Mouse (Mus musculus) midbrain, embryonic 11.5 days (tissue): ENCODE data around the gene Herpud1. TPM values are rescaled to one million over a fixed set of nuclear protein-coding genes. Genes with fewer than 3 reads are reported as not detected.

Experiments used
- ATAC-seq: fragments of 200-750 bp; cut with Nextera tagmentation; 2 replicates; pipeline ENCODE4 v1.8.0; 2017; ENCODE audit warnings: moderate TSS enrichment, moderate library complexity; ENCODE audit not compliant: low FRiP score
- DNase-seq: peaks from one replicate; pipeline ENCODE4 v3.0.0; 2015; ENCODE audit warnings: low spot score; ENCODE audit errors: missing footprints
- H3K27ac ChIP-seq: fragments of 300-500 bp; sonication (generic); 2 replicates; pipeline ENCODE4 v1.5.1; 2014; ENCODE audit warnings: low read depth, low read length
- H3K27me3 ChIP-seq: fragments of 300-500 bp; sonication (generic); 2 replicates; pipeline ENCODE4 v1.6.1; 2014; ENCODE audit warnings: mild to moderate bottlenecking, low read length, moderate library complexity, mixed read lengths; ENCODE audit not compliant: control insufficient read depth, insufficient read depth
- H3K36me3 ChIP-seq: fragments of 300-500 bp; sonication (generic); 2 replicates; pipeline ENCODE4 v1.6.1; 2014; ENCODE audit warnings: mild to moderate bottlenecking, low read length, moderate library complexity, mixed read lengths; ENCODE audit not compliant: control insufficient read depth, insufficient read depth
- H3K4me1 ChIP-seq: fragments of 300-500 bp; sonication (generic); 2 replicates; pipeline ENCODE4 v1.6.1; 2014; ENCODE audit warnings: low read length; ENCODE audit not compliant: control insufficient read depth, insufficient read depth
- H3K4me2 ChIP-seq: fragments of 300-500 bp; sonication (generic); 2 replicates; pipeline ENCODE4 v1.6.1; 2014; ENCODE audit warnings: mild to moderate bottlenecking, moderate library complexity
- H3K4me3 ChIP-seq: fragments of 300-500 bp; sonication (generic); 2 replicates; pipeline ENCODE4 v1.5.1; 2014; ENCODE audit warnings: low read depth, low read length
- H3K9ac ChIP-seq: fragments of 300-500 bp; sonication (generic); 2 replicates; pipeline ENCODE4 v1.6.1; 2014; ENCODE audit warnings: low read length
- H3K9me3 ChIP-seq: fragments of 300-500 bp; sonication (generic); 2 replicates; pipeline ENCODE4 v1.6.1; 2016; ENCODE audit warnings: low read length; ENCODE audit not compliant: control insufficient read depth
- WGBS: fragments of 180-500 bp; shearing (Covaris S2); extraction: QIAGEN DNeasy Blood & Tissue Kit; methylation state at CpG from one replicate; pipeline ENCODE4 v1.1.7; 2014; 5-methylcytosine and 5-hydroxymethylcytosine counted together
- polyA plus RNA-seq: library from polyadenylated mRNA; unstranded; fragments of >200 nt; fragmentation: Nextera tagmentation; extraction: Ambion mirVana; gene quantifications from 2 replicates; pipeline ENCODE4 v1.2.1, GENCODE M21; 2014

The Herpud1 gene
- polyA plus RNA-seq, 1 experiment from 2014 or later, result 56.8 TPM

- H3K4me3 ChIP-seq, result no peak overlapping the region
- H3K4me1 ChIP-seq, result peaks cover 3% of the 10 kb centered on the region; the same call in 1 of the 2 replicates
- H3K27ac ChIP-seq, result no peak overlapping the region
- no peak overlapping the region for H3K4me2 ChIP-seq
- 77% methylated on average over 3 of the region's 3 CpGs for WGBS
- no peaks in the 10 kb centered on the region for H3K36me3 ChIP-seq
- ATAC-seq, result no peak
- no peak overlapping the region for H3K9ac ChIP-seq
- peaks cover 4% of the 10 kb centered on the region for H3K27me3 ChIP-seq
- no peaks in the 10 kb centered on the region for H3K9me3 ChIP-seq
- peak; percentile 51 for DNase-seq
These were observed 48.7 kb downstream of the Herpud1 start for GRCm38 (mm10) chr8:94434958-94435357.

DNA sequence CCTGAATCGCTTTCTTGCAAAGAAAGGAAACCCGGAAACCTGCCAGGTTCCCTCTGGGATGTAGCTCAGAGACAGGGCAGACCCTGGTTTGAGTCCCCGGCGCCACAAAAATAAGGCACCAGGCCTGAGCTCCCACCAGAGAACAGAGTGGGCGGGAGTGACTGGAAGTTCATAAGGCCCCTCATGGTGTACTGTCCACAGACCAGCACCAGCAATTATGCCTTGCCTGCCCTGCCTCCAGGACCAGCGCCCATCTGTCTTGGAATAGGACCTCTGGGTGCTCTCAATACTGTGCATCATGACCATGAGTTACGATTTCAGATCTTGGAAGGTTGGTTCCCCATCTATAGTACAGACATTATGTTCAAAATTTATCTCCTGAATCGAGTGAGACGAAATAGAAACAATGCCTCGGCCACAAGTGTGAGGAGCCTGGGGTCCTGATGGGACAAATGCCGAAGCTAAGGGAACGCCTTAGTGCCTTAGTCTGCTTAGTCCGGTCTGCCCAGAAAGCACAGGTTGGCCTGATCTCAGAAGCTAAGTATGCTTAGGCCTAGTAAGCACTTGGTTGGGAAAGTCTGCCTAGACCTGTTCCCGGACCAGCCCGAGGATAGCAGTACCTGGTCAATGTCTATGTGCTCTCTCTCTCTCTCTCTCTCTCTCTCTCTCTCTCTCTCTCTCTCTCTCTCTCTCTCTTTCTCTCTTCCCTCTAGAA is 49.3 kb downstream of the Herpud1 start:
- no peak for ATAC-seq
- WGBS, result 88% methylated on average over 15 of the region's 15 CpGs

GRCm38 (mm10) chr8:94436112-94436572 is 49.9 kb downstream of the Herpud1 start:
- H3K9ac ChIP-seq, result no peak overlapping the region
- H3K36me3 ChIP-seq, result no peaks in the 10 kb centered on the region
- 91% methylated on average over 5 of the region's 5 CpGs for WGBS
- ATAC-seq, result no peak
- no peaks in the 10 kb centered on the region for H3K9me3 ChIP-seq
- H3K4me2 ChIP-seq, result no peak overlapping the region
- H3K27me3 ChIP-seq, result peaks cover 4% of the 10 kb centered on the region
- no peak overlapping the region for H3K27ac ChIP-seq
- no peak overlapping the region for H3K4me3 ChIP-seq
- no peak for DNase-seq
- H3K4me1 ChIP-seq, result peaks cover 3% of the 10 kb centered on the region; the same call in 1 of the 2 replicates

More for the DNA sequence above, 49.3 kb downstream of the Herpud1 start:
- no peaks in the 10 kb centered on the region for H3K36me3 ChIP-seq
- peaks cover 4% of the 10 kb centered on the region for H3K27me3 ChIP-seq
- H3K4me2 ChIP-seq, result no peak overlapping the region
- H3K4me1 ChIP-seq, result peaks cover 3% of the 10 kb centered on the region; the same call in 1 of the 2 replicates
- H3K27ac ChIP-seq, result no peak overlapping the region
- H3K4me3 ChIP-seq, result no peak overlapping the region
- H3K9ac ChIP-seq, result no peak overlapping the region
- DNase-seq, result peak; percentile 54
- H3K9me3 ChIP-seq, result no peaks in the 10 kb centered on the region

DNA sequence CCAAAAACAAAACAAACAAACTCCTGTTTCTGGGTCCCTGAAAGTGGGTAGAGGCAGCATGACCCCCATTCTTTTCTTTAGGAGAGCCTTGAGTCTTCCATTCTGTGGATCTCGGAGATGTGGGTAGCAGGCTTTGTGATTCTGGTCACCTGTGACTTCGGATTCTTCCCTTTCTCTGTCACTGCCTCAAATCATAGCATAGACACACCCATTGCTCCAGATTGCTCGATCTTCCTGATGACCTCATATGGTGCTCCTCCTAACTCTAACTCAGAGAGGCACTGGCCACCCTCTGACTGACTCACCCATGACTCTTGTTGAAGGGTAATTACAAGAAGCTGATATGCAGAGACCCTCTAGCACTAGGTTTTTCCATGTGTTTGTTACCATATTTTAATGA is 50.7 kb downstream of the Herpud1 start:
- peak; percentile 75 for DNase-seq
- Histone ChIP-seq H3K27ac (no peak overlapping the region), H3K36me3 (no peaks in the 10 kb centered on the region), H3K4me2 (no peak overlapping the region), H3K4me1 (peaks cover 3% of the 10 kb centered on the region; the same call in 1 of the 2 replicates), H3K9me3 (no peaks in the 10 kb centered on the region), H3K4me3 (no peak overlapping the region), H3K27me3 (peaks cover 4% of the 10 kb centered on the region), H3K9ac (no peak overlapping the region)
- WGBS, result 83% methylated on average over 3 of the region's 3 CpGs
- no peak for ATAC-seq

GRCm38 (mm10) chr8:94438659-94439058 is 52.4 kb downstream of the Herpud1 start:
- H3K4me1 ChIP-seq, result peaks cover 3% of the 10 kb centered on the region; the same call in 1 of the 2 replicates
- no peak overlapping the region for H3K9ac ChIP-seq
- peaks cover 4% of the 10 kb centered on the region for H3K27me3 ChIP-seq
- no peaks in the 10 kb centered on the region for H3K36me3 ChIP-seq
- 96% methylated on average over 5 of the region's 5 CpGs for WGBS
- no peak overlapping the region for H3K27ac ChIP-seq
- DNase-seq (no peak), ATAC-seq (no peak)
- no peaks in the 10 kb centered on the region for H3K9me3 ChIP-seq
- no peak overlapping the region for H3K4me3 ChIP-seq
- H3K4me2 ChIP-seq, result no peak overlapping the region

DNA sequence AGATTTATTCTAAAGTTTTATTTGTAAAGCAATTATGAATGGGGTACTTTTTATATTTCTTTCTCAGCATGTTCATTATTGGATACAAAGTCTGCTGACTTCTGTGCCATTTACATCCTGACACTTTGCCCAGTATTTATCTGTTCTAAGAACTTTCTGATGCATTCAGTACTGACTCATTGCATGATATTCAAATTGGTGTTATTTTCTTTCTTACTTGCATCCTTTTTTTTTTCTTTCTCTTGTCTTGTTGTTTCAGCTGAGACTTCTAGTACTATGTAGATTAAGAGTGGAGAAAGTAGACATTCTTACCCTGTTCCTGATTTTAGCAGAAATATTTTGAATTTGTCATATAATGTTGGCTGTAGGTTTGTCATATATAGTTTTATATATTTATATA is 53.5 kb downstream of the Herpud1 start:
- H3K4me3 ChIP-seq, result no peak overlapping the region

GRCm38 (mm10) chr8:94440389-94440788 is 54.2 kb downstream of the Herpud1 start:
- H3K4me2 ChIP-seq, result no peak overlapping the region
- H3K27me3 ChIP-seq, result no peaks in the 10 kb centered on the region
- 88% methylated on average over 1 of the region's 1 CpGs for WGBS
- no peak overlapping the region for H3K9ac ChIP-seq
- no peaks in the 10 kb centered on the region for H3K36me3 ChIP-seq
- no peaks in the 10 kb centered on the region for H3K9me3 ChIP-seq
- no peaks in the 10 kb centered on the region for H3K4me1 ChIP-seq
- no peak overlapping the region for H3K4me3 ChIP-seq
- DNase-seq (no peak), ATAC-seq (no peak)
- H3K27ac ChIP-seq, result no peak overlapping the region

More for the DNA sequence above, 53.5 kb downstream of the Herpud1 start:
- Histone ChIP-seq H3K4me1 (no peaks in the 10 kb centered on the region), H3K9ac (no peak overlapping the region), H3K4me2 (no peak overlapping the region), H3K27ac (no peak overlapping the region), H3K9me3 (no peaks in the 10 kb centered on the region), H3K36me3 (no peaks in the 10 kb centered on the region), H3K27me3 (no peaks in the 10 kb centered on the region)
- ATAC-seq (no peak), DNase-seq (no peak)

DNA sequence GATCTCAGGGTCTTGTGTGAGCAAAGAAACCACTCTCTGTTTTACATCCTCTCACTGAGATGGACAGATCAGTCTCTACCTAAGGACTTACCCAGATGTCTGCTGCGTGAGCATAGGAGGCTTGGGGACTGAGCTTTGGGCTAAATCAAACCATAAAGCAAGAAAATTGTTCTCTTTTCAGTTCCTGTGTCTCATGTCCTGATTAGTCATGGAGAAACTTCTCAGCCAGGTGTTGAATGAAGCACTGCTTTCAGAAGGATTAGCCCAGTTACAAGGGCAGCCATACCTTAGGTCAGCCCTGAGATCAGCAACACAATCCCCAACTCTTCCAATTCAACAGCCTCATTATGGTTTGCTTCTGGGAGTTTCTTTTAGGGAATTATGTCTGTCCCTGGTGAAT is 55.4 kb downstream of the Herpud1 start:
- no peaks in the 10 kb centered on the region for H3K36me3 ChIP-seq
- WGBS, result 85% methylated on average over 1 of the region's 1 CpGs
- H3K4me1 ChIP-seq, result no peaks in the 10 kb centered on the region
- no peak overlapping the region for H3K4me2 ChIP-seq
- ATAC-seq (no peak), DNase-seq (no peak)
- H3K27ac ChIP-seq, result no peak overlapping the region
- no peaks in the 10 kb centered on the region for H3K27me3 ChIP-seq
- H3K9ac ChIP-seq, result no peak overlapping the region
- H3K9me3 ChIP-seq, result no peaks in the 10 kb centered on the region
- no peak overlapping the region for H3K4me3 ChIP-seq

DNA sequence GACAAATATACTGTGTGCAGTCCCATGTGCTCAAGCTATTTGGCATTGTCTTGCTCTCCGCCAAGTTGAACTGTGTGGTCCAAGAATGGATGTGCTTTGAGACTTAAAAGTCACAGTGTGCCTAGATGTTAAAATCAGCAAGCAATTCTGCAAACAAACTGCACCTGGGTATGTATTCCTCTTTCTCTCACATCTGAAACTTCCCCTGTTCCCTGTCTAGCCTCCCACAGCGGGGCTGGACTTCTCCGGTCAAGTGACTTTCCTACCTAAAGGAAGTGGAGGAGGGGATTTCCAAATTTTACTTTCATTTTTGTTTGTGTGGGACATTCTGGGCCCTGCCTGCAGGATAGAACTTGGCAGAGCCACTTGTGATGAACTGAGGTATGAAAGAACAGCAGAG is 56.9 kb downstream of the Herpud1 start:
- Histone ChIP-seq H3K4me1 (no peaks in the 10 kb centered on the region), H3K4me2 (no peak overlapping the region), H3K9ac (no peak overlapping the region), H3K36me3 (no peaks in the 10 kb centered on the region), H3K4me3 (no peak overlapping the region), H3K27ac (no peak overlapping the region), H3K9me3 (no peaks in the 10 kb centered on the region), H3K27me3 (no peaks in the 10 kb centered on the region)
- WGBS, result 92% methylated on average over 3 of the region's 3 CpGs
- no peak for DNase-seq
- ATAC-seq, result no peak
